Mouse (Mus musculus) embryonic facial prominence, embryonic 14.5 days (tissue): ENCODE data around the gene Islr2. TPM values are rescaled to one million over a fixed set of nuclear protein-coding genes. Genes with fewer than 3 reads are reported as not detected.

ENCODE experiments used
- ATAC-seq: fragments of 200-750 bp; cut with Nextera tagmentation; 2 replicates; pipeline ENCODE4 v1.8.0; 2017; ENCODE audit warnings: low read depth, moderate number of reproducible peaks, moderate TSS enrichment
- DNase-seq: peaks from one replicate; pipeline ENCODE4 v3.0.0-alpha.2; 2015; ENCODE audit warnings: low spot score
- H3K27ac ChIP-seq: fragments of 300-500 bp; sonication (generic); replicated peaks from 2 replicates; pipeline ENCODE4 v1.5.1; 2014; ENCODE audit warnings: low read depth, mild to moderate bottlenecking, low read length, moderate library complexity
- H3K27me3 ChIP-seq: fragments of 300-500 bp; sonication (generic); replicated peaks from 2 replicates; pipeline ENCODE4 v1.6.1; 2014; ENCODE audit warnings: low read length; ENCODE audit not compliant: control insufficient read depth, insufficient read depth
- H3K36me3 ChIP-seq: fragments of 300-500 bp; sonication (generic); 2 replicates; pipeline ENCODE4 v1.6.1; 2014; ENCODE audit warnings: low read length, mixed read lengths; ENCODE audit not compliant: control insufficient read depth, insufficient read depth
- H3K4me1 ChIP-seq: fragments of 300-500 bp; sonication (generic); 2 replicates; pipeline ENCODE4 v1.6.1; 2014; ENCODE audit warnings: antibody characterized with exemption, low read length; ENCODE audit not compliant: control insufficient read depth, insufficient read depth
- H3K4me2 ChIP-seq: fragments of 300-500 bp; sonication (generic); 2 replicates; pipeline ENCODE4 v1.6.1; 2014; ENCODE audit warnings: low read depth, mild to moderate bottlenecking, low read length, moderate library complexity, mixed read lengths
- H3K4me3 ChIP-seq: fragments of 300-500 bp; sonication (generic); 2 replicates; pipeline ENCODE4 v1.5.1; 2014; ENCODE audit warnings: low read depth, mild to moderate bottlenecking, low read length
- H3K9ac ChIP-seq: fragments of 300-500 bp; sonication (generic); 2 replicates; pipeline ENCODE4 v1.6.1; 2014; ENCODE audit warnings: low read depth, mild to moderate bottlenecking, low read length, moderate library complexity, mixed read lengths
- H3K9me3 ChIP-seq: fragments of 300-500 bp; sonication (generic); 2 replicates; pipeline ENCODE4 v1.6.1; 2016; ENCODE audit warnings: low read length; ENCODE audit not compliant: control insufficient read depth
- WGBS: fragments of 180-500 bp; shearing (Covaris S2); extraction: QIAGEN DNeasy Blood & Tissue Kit; methylation state at CpG from one replicate; pipeline ENCODE4 v1.1.7; 2014; 5-methylcytosine and 5-hydroxymethylcytosine counted together
- polyA plus RNA-seq: library from polyadenylated mRNA; unstranded; fragments of >200 nt; fragmentation: Nextera tagmentation; extraction: Ambion mirVana; gene quantifications from 2 replicates; pipeline ENCODE4 v1.2.1, GENCODE M21; 2014

Islr2 gene
- polyA plus RNA-seq, 1 experiment from 2014 or later = 2.5 TPM

- WGBS = 38% methylated on average over 3 of the region's 3 CpGs
- ATAC-seq (peak; percentile 76), DNase-seq (peak; percentile 83)
- Histone ChIP-seq H3K9ac (no peak overlapping the region), H3K4me2 (no peak overlapping the region), H3K9me3 (0 out of 2 replicates have a peak, but pooled peaks cover 3% of the 10 kb centered on the region), H3K27ac (peak overlapping the region; percentile 39; the same call in 1 of the 2 replicates), H3K36me3 (no peaks in the 10 kb centered on the region), H3K4me1 (peaks cover 12% of the 10 kb centered on the region; the same call in 1 of the 2 replicates), H3K27me3 (no peaks in the 10 kb centered on the region), H3K4me3 (no peak overlapping the region)
Observed at GRCm38 (mm10) chr9:58168880-58169279, 35.2 kb downstream of the Islr2 start.

GRCm38 (mm10) chr9:58165779-58166178 lies 38.3 kb downstream of the Islr2 start:
- Histone ChIP-seq H3K9ac (no peak overlapping the region), H3K4me2 (no peak overlapping the region), H3K9me3 (no peaks in the 10 kb centered on the region), H3K27me3 (no peaks in the 10 kb centered on the region), H3K36me3 (no peaks in the 10 kb centered on the region), H3K4me3 (no peak overlapping the region), H3K27ac (no peak overlapping the region), H3K4me1 (peaks cover 12% of the 10 kb centered on the region; the same call in 1 of the 2 replicates)
- DNase-seq (no peak), ATAC-seq (no peak)
- 68% methylated on average over 1 of the region's 1 CpGs for WGBS

GRCm38 (mm10) chr9:58163146-58163545 lies 41.0 kb downstream of the Islr2 start:
- no peak for DNase-seq
- WGBS = 66% methylated on average over 5 of the region's 5 CpGs
- H3K27ac ChIP-seq = no peak overlapping the region

GRCm38 (mm10) chr9:58162173-58162572 lies 41.9 kb downstream of the Islr2 start:
- WGBS = 81% methylated on average over 3 of the region's 3 CpGs
- ATAC-seq (no peak), DNase-seq (no peak)
- no peak overlapping the region for H3K27ac ChIP-seq
- H3K4me3 ChIP-seq = no peak overlapping the region
- H3K36me3 ChIP-seq = no peaks in the 10 kb centered on the region
- no peaks in the 10 kb centered on the region for H3K9me3 ChIP-seq
- H3K27me3 ChIP-seq = no peaks in the 10 kb centered on the region
- H3K4me1 ChIP-seq = peaks cover 26% of the 10 kb centered on the region
- no peak overlapping the region for H3K9ac ChIP-seq
- no peak overlapping the region for H3K4me2 ChIP-seq

More at GRCm38 (mm10) chr9:58163146-58163545, 41.0 kb downstream of the Islr2 start:
- Histone ChIP-seq H3K36me3 (no peaks in the 10 kb centered on the region), H3K4me3 (no peak overlapping the region), H3K27me3 (no peaks in the 10 kb centered on the region), H3K9me3 (no peaks in the 10 kb centered on the region), H3K4me2 (no peak overlapping the region), H3K9ac (no peak overlapping the region), H3K4me1 (peaks cover 16% of the 10 kb centered on the region)
- ATAC-seq = no peak

GRCm38 (mm10) chr9:58160315-58160714 lies 43.8 kb downstream of the Islr2 start:
- H3K36me3 ChIP-seq = no peaks in the 10 kb centered on the region
- ATAC-seq = no peak
- H3K4me3 ChIP-seq = no peak overlapping the region
- peak overlapping the region; percentile 96 for H3K27ac ChIP-seq
- H3K27me3 ChIP-seq = no peaks in the 10 kb centered on the region
- no peak for DNase-seq
- 69% methylated on average over 5 of the region's 5 CpGs for WGBS
- H3K4me2 ChIP-seq = no peak overlapping the region
- no peak overlapping the region for H3K9ac ChIP-seq
- H3K4me1 ChIP-seq = peaks cover 43% of the 10 kb centered on the region
- no peaks in the 10 kb centered on the region for H3K9me3 ChIP-seq

GRCm38 (mm10) chr9:58159855-58160254 lies 44.3 kb downstream of the Islr2 start:
- Histone ChIP-seq H3K4me2 (peak overlapping the region; percentile 65), H3K4me1 (peaks cover 48% of the 10 kb centered on the region), H3K27me3 (no peaks in the 10 kb centered on the region), H3K27ac (peak overlapping the region; percentile 96), H3K36me3 (no peaks in the 10 kb centered on the region), H3K4me3 (no peak overlapping the region), H3K9me3 (no peaks in the 10 kb centered on the region), H3K9ac (no peak overlapping the region)
- 49% methylated on average over 4 of the region's 4 CpGs for WGBS
- ATAC-seq (no peak), DNase-seq (peak; percentile 67)

- peak; percentile 96 for DNase-seq
- Histone ChIP-seq H3K36me3 (no peaks in the 10 kb centered on the region), H3K4me3 (peak overlapping the region; percentile 38), H3K27me3 (no peaks in the 10 kb centered on the region), H3K27ac (peak overlapping the region; percentile 96), H3K9me3 (no peaks in the 10 kb centered on the region), H3K4me1 (peaks cover 58% of the 10 kb centered on the region), H3K9ac (peak overlapping the region; percentile 61), H3K4me2 (peak overlapping the region; percentile 65)
- peak; percentile 94 for ATAC-seq
- 10% methylated on average over 7 of the region's 7 CpGs for WGBS
Observed at GRCm38 (mm10) chr9:58158541-58159311, 45.4 kb downstream of the Islr2 start.

- Histone ChIP-seq H3K36me3 (no peaks in the 10 kb centered on the region), H3K9me3 (no peaks in the 10 kb centered on the region), H3K27me3 (no peaks in the 10 kb centered on the region), H3K4me3 (peak overlapping the region; percentile 38), H3K9ac (peak overlapping the region; percentile 61), H3K27ac (peak overlapping the region; percentile 96), H3K4me1 (peaks cover 66% of the 10 kb centered on the region), H3K4me2 (peak overlapping the region; percentile 65)
- no peak for ATAC-seq
- WGBS = 68% methylated on average over 10 of the region's 13 CpGs
- DNase-seq = no peak
Observed at GRCm38 (mm10) chr9:58157838-58158237, 46.3 kb downstream of the Islr2 start.
